Mouse (Mus musculus): ENCODE data around the gene Gm20388. TPM values are rescaled to one million over a fixed set of nuclear protein-coding genes. Genes with fewer than 3 reads are reported as not detected.

Gm20388 gene
- total RNA-seq, 2 experiments from 2014 or later = 18.5 to 23.8 TPM

DNA sequence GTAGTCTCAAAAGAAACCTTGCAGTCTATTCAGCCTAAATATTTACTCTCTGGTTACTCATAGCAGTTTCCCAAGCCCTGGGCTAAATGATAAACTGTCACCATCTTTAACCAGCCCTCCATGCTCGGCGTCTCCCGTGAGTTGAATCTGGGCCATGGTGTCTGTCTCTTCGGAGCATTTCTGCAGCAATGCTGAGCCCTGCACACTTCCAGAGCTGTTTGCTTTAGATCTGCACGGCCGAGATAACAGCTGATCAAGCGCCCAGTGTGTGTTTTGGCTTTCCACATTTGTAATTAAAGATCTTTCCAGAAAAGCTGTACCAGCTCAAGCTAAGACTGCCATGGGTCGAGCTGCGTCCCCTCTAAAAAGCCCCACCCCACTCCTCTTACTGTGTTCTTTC, 1068.6 kb downstream of the Gm20388 start:
- no peak for ATAC-seq (replicated peaks; ENCODE audit: poor library complexity, severe bottlenecking)

DNA sequence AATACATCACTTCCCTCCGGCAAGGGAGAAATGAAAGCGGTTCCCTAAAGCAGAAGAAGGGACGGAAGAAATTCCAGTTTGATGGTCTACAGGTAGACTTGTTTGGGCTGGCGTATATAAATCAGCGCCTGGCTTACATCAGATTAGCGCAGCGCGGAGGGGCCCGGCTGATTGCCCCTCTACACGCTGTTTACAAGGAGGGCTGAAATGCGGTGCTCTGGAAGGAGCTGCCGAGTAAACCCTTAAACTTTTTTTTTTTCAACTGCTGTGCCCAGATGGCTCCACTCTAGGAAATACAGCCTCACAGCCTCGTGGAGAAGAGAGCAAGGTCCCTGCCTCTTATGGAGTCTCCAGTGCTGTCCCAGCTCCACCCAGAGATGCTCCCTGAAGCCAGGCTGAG, 1070.3 kb downstream of the Gm20388 start:
- ATAC-seq (replicated peaks; ENCODE audit: poor library complexity, severe bottlenecking) = no peak

GRCm38 (mm10) chr8:120984888-120985287, 1074.2 kb downstream of the Gm20388 start:
- ATAC-seq (replicated peaks; ENCODE audit: poor library complexity, severe bottlenecking) = no peak

GRCm38 (mm10) chr8:120986022-120986421, 1075.4 kb downstream of the Gm20388 start:
- no peak for ATAC-seq (replicated peaks; ENCODE audit: poor library complexity, severe bottlenecking)

DNA sequence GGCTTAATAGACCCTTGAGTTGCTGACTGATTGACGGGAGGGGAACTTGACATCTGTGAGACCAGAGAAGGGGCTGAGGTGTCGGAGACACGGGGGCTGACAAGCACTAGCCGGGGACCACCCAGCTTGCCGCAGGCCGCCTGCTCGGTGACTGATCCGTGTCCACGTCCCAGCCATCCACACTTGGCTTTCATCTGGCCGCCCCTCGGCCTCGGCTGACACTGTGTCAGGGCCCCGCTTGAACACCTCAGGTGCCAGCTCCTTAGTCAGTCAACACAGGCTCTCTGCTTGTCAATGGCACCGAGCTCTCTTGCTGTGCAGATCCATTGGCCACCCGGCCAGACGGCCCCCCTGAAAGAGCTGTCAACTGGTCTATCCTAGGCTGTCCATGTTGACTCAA, 1083.1 kb downstream of the Gm20388 start:
- no peak for ATAC-seq (replicated peaks; ENCODE audit: poor library complexity, severe bottlenecking)

DNA sequence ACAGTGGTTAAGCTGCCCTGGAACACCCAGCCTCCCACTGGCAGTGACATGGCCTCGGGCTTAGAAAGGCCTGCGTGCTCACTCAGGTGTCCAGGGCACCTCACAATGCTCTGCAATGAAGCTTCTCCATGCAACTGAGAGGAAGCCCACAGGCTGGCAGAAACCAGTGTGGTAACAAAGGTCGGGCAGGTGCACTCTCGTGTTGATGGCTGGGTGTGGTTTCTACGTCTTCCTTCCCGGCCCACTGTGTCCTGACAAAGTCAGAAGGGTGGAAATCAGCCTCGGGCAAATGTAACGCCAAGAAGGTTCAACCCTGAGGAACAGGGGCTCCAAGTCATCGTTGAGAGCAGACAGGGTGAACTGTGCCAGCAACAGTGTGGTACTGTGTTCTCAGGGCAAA, 1084.8 kb downstream of the Gm20388 start:
- no peak for ATAC-seq (replicated peaks; ENCODE audit: poor library complexity, severe bottlenecking)

- no peak for ATAC-seq (replicated peaks; ENCODE audit: poor library complexity, severe bottlenecking)
Observed at GRCm38 (mm10) chr8:120996905-120997581, 1086.4 kb downstream of the Gm20388 start.

- no peak for ATAC-seq (replicated peaks; ENCODE audit: poor library complexity, severe bottlenecking)
Observed at GRCm38 (mm10) chr8:120997926-120998325, 1087.3 kb downstream of the Gm20388 start.

GRCm38 (mm10) chr8:120998966-120999365, 1088.3 kb downstream of the Gm20388 start:
- no peak for ATAC-seq (replicated peaks; ENCODE audit: poor library complexity, severe bottlenecking)

- no peak for ATAC-seq (replicated peaks; ENCODE audit: poor library complexity, severe bottlenecking)
Observed at GRCm38 (mm10) chr8:121001951-121002350, 1091.3 kb downstream of the Gm20388 start.

GRCm38 (mm10) chr8:121002871-121003539, 1092.4 kb downstream of the Gm20388 start:
- ATAC-seq (replicated peaks; ENCODE audit: poor library complexity, severe bottlenecking) = no peak

- no peak for ATAC-seq (replicated peaks; ENCODE audit: poor library complexity, severe bottlenecking)
Observed at GRCm38 (mm10) chr8:121003639-121004038, 1093.0 kb downstream of the Gm20388 start.

GRCm38 (mm10) chr8:121013318-121013717, 1102.7 kb downstream of the Gm20388 start:
- no peak for ATAC-seq (replicated peaks; ENCODE audit: poor library complexity, severe bottlenecking)

DNA sequence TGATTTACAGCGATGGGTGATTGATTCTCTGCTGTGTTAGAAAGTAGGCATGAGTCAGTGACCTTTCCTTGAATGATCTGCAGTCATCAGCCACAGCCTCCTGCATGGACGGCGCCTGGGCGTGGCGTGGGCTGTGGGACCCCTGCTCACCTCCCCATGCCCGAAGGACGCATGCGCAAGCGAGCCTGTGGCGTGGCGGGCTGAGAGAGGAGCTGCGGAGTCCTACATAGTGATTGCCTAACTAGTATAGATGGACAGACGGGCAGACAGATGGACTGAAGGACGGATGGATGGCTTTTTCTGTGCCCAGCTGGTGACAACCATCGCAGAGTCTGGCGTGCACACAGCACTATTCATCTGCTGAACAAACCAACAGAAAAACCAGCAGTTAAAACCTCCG, 1106.0 kb downstream of the Gm20388 start:
- no peak for ATAC-seq (replicated peaks; ENCODE audit: poor library complexity, severe bottlenecking)

GRCm38 (mm10) chr8:121018236-121018635, 1107.6 kb downstream of the Gm20388 start:
- no peak for ATAC-seq (replicated peaks; ENCODE audit: poor library complexity, severe bottlenecking)

DNA sequence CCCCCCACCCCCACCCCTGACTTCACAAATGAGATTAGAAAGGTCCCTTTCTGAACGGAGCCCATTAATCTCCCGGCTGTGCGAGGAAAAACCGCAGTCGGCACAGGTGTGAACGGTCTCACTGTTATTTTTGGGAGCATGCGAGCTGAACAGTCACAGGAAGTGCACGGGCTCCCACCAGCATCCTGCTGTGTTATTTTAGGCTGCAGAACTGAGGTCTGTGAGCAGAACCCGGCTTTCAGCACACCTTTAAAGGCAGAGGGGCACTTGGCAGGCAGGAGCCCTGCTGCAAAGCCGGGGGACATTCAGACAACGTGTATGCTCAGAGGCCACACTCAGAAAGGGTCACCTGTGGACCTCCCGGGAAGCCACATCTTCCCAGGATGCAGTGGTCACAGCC, 1110.8 kb downstream of the Gm20388 start:
- ATAC-seq (replicated peaks; ENCODE audit: poor library complexity, severe bottlenecking) = no peak

DNA sequence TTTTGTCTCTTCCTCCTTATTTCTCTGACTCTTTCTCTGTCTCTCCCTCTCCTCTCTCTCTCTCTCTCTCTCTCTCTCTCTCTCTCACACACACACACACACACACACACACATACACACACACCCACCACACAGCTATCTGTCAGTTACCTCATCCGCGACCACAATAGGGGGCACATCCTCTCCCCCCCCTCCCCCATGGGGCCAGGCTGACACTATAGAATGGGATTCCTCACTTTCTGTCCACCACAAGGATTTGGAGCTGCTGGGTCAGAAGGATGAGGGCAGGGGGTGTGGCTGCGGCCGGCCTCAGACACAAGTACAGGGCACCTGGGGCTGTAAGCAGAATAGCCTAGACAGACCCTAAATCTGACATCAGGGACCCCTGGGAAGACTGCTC, 1112.4 kb downstream of the Gm20388 start:
- no peak for ATAC-seq (replicated peaks; ENCODE audit: poor library complexity, severe bottlenecking)

- no peak for ATAC-seq (replicated peaks; ENCODE audit: poor library complexity, severe bottlenecking)
Observed at GRCm38 (mm10) chr8:121023736-121024135, 1113.1 kb downstream of the Gm20388 start.

GRCm38 (mm10) chr8:121025486-121025885, 1114.8 kb downstream of the Gm20388 start:
- no peak for ATAC-seq (replicated peaks; ENCODE audit: poor library complexity, severe bottlenecking)

DNA sequence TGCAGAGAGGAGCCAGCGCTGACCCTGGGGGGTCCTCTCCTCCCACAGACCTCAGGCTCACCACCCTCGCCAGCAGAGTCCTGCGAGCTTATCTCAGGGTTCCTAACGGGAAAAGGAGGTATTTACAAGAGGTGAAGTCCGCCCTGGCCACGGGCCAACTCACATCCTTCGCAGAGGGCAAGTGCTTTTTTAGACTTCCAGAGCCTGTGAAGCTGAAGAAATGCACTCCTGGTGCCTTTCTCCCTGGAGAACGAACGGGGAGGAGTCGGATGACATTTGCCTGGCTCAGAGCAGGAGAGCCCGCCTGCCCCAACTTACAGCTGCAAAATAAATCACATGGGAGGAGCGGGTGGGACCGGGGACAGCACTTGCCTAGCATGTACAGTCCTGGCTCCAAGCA, 1117.1 kb downstream of the Gm20388 start:
- ATAC-seq (replicated peaks; ENCODE audit: poor library complexity, severe bottlenecking) = no peak

DNA sequence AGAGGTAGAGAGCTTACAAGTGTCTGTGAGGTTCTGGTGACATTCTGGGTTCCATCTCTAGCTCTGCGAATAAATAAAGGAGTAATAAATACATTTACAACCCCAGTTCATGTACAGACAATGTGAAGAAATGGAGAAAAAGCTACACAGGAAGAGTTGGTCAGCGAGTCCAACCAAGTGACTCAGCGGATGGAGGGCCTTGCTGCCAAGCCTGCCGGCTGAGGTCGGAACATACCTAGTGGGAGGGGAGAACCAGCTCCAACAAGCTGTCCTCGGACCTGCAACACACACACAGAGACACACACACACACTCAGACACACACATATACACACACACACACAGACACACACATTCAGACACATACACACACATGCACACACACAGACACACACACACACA, 1118.4 kb downstream of the Gm20388 start:
- ATAC-seq (replicated peaks; ENCODE audit: poor library complexity, severe bottlenecking) = no peak

DNA sequence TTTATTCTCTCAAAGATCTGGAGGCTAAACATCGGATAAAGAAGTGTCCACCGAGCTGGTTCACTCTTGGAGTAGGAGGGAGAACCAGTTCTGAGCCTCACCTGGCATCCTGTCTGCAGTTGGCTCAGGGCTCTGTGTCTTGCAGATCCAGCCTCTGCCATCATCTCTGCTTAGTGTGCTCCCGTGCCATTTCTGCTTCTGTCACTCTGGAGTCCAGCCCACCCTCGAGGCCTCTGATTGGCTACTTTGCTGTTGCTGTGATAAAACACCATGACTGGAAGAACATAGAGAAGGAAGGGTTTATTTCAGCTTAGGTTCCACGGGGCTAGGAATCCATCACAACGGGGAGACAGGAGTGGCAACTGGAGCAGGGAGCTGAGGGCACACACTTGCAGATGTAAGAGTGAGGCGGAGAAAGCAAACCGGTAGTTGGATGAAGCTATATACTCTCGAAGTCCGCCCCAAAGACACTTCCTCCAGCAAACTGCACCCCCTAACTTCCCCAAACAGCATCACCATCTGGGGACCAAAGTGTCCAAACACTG, 1119.9 kb downstream of the Gm20388 start:
- no peak for ATAC-seq (replicated peaks; ENCODE audit: poor library complexity, severe bottlenecking)
